Mouse (Mus musculus) liver, embryonic 12.5 days (tissue): ENCODE data around the gene Pigp. TPM values are rescaled to one million over a fixed set of nuclear protein-coding genes. Genes with fewer than 3 reads are reported as not detected.

Experiments
- ATAC-seq: fragments of 200-750 bp; cut with Nextera tagmentation; 2 replicates; pipeline ENCODE4 v1.8.0; 2017; ENCODE audit warnings: moderate number of reproducible peaks, mild to moderate bottlenecking, moderate library complexity
- H3K27ac ChIP-seq: fragments of 300-500 bp; sonication (generic); 2 replicates; pipeline ENCODE4 v1.5.1; 2016; ENCODE audit warnings: mild to moderate bottlenecking
- H3K27me3 ChIP-seq: fragments of 300-500 bp; sonication (generic); replicated peaks from 2 replicates; pipeline ENCODE4 v1.6.1; 2016; ENCODE audit warnings: mild to moderate bottlenecking, moderate library complexity
- H3K36me3 ChIP-seq: fragments of 300-500 bp; sonication (generic); 2 replicates; pipeline ENCODE4 v1.6.1; 2016; ENCODE audit warnings: mild to moderate bottlenecking, moderate library complexity
- H3K4me1 ChIP-seq: fragments of 300-500 bp; sonication (generic); 2 replicates; pipeline ENCODE4 v1.6.1; 2016
- H3K4me2 ChIP-seq: fragments of 300-500 bp; sonication (generic); 2 replicates; pipeline ENCODE4 v1.6.1; 2016; ENCODE audit warnings: mild to moderate bottlenecking, moderate library complexity
- H3K4me3 ChIP-seq: fragments of 300-500 bp; sonication (generic); 2 replicates; pipeline ENCODE4 v1.5.1; 2016; ENCODE audit warnings: mild to moderate bottlenecking, moderate library complexity
- H3K9ac ChIP-seq: fragments of 300-500 bp; sonication (generic); 2 replicates; pipeline ENCODE4 v1.6.1; 2016; ENCODE audit warnings: mild to moderate bottlenecking, moderate library complexity
- H3K9me3 ChIP-seq: fragments of 300-500 bp; sonication (generic); replicated peaks from 2 replicates; pipeline ENCODE4 v1.6.1; 2016; ENCODE audit warnings: mild to moderate bottlenecking, moderate library complexity
- WGBS: fragments of 180-500 bp; shearing (Covaris S2); methylation state at CpG from one replicate; pipeline ENCODE4 v1.1.7; 2016; ENCODE audit not compliant: insufficient replicate concordance; 5-methylcytosine and 5-hydroxymethylcytosine counted together
- polyA plus RNA-seq: library from polyadenylated mRNA; unstranded; fragments of >200 nt; fragmentation: Nextera tagmentation; extraction: Ambion mirVana; gene quantifications from 2 replicates; pipeline ENCODE4 v1.2.1, GENCODE M21; 2016

The Pigp gene
- polyA plus RNA-seq, 1 experiment from 2014 or later = 53.7 TPM

DNA sequence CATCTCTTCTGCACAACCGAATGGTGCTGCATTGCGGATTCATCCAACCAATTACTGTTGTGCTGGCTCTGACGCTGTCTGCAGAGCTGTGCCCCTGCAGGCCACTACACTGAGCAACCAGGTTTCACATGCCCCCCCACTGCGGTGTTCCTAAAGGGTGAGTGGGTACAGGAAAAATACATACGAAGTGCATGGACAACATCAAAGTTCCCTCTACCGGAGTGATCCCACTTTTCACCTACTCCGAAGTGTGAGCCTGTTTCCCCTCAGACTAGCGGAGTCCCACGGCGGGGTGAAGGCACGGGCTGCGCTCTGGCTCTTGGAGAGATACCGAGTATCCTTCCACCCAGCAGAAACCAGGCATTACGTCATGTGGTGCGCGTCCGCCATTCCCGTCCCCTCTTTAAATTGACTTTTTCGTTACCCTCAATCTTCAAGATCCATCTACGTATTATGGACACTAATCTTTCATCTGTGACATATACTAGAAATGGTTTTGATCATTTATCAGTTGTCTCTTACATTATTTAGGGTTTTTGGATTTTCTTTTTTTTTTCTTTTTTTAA, 58.9 kb downstream of the Pigp start:
- Histone ChIP-seq H3K9ac (peak overlapping the region; percentile 87), H3K9me3 (no peaks in the 10 kb centered on the region), H3K4me1 (peaks cover 17% of the 10 kb centered on the region), H3K27me3 (no peaks in the 10 kb centered on the region; the same call in none of the 2 replicates), H3K36me3 (no peaks in the 10 kb centered on the region), H3K4me3 (peak overlapping the region; percentile 83), H3K4me2 (peak overlapping the region; percentile 77), H3K27ac (peak overlapping the region; percentile 93)
- WGBS = 0% methylated on average over 20 of the region's 20 CpGs
- peak; percentile 81 for ATAC-seq

GRCm38 (mm10) chr16:94311931-94312330, 59.7 kb downstream of the Pigp start:
- 79% methylated on average over 4 of the region's 4 CpGs for WGBS
- H3K4me1 ChIP-seq = peaks cover 17% of the 10 kb centered on the region

DNA sequence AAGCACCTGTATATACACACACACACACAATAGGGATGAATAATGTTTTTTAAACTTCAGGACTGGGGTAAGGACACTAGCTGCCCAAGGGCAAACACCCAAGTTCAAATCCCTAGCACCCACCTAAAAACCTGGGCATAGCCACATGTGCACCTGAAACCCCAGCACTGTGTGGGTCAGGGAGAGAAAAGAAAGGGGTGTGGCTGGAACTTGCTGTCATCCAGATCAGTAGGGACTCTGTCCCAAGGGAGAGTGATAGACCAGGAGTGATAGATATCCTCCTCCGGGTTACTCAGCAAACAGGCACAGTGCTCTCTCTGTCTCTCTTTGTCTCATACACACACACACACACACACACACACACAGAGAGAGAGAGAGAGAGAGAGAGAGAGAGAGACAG, 60.2 kb downstream of the Pigp start:
- ATAC-seq = no peak
- no peak overlapping the region for H3K4me3 ChIP-seq
- no peaks in the 10 kb centered on the region for H3K9me3 ChIP-seq
- H3K4me1 ChIP-seq = peaks cover 14% of the 10 kb centered on the region
- no peak overlapping the region for H3K27ac ChIP-seq
- 0 out of 2 replicates have a peak overlapping the region, but pooled peaks have one; percentile 77 for H3K4me2 ChIP-seq
- no peak overlapping the region for H3K9ac ChIP-seq
- WGBS = 50% methylated on average over 1 of the region's 1 CpGs
- H3K36me3 ChIP-seq = no peaks in the 10 kb centered on the region
- no peaks in the 10 kb centered on the region; the same call in none of the 2 replicates for H3K27me3 ChIP-seq

More at GRCm38 (mm10) chr16:94311931-94312330, 59.7 kb downstream of the Pigp start:
- Histone ChIP-seq H3K4me3 (no peak overlapping the region; the same call in 1 of the 2 replicates), H3K9me3 (no peaks in the 10 kb centered on the region), H3K9ac (no peak overlapping the region; the same call in 1 of the 2 replicates), H3K4me2 (peak overlapping the region; percentile 77), H3K27ac (no peak overlapping the region), H3K36me3 (no peaks in the 10 kb centered on the region), H3K27me3 (no peaks in the 10 kb centered on the region; the same call in none of the 2 replicates)
- ATAC-seq = no peak

- Histone ChIP-seq H3K9ac (no peak overlapping the region), H3K4me1 (peaks cover 14% of the 10 kb centered on the region), H3K27ac (no peak overlapping the region), H3K4me3 (no peak overlapping the region), H3K27me3 (peaks cover 10% of the 10 kb centered on the region), H3K36me3 (no peaks in the 10 kb centered on the region), H3K4me2 (no peak overlapping the region), H3K9me3 (no peaks in the 10 kb centered on the region)
- ATAC-seq = no peak
- 87% methylated on average over 4 of the region's 4 CpGs for WGBS
Observed at GRCm38 (mm10) chr16:94309025-94309424, 62.6 kb downstream of the Pigp start.

Other genes starting within 250 kb of the Pigp start
- 4.4 and 4.9 TPM in 2 replicates for gene Hlcs, start 58.3 kb downstream of the Pigp start, polyA plus RNA-seq
- gene Ripply3, start 43.4 kb downstream of the Pigp start, polyA plus RNA-seq = 2.4 and 3.1 TPM in 2 replicates
- gene Ttc3, start 1.2 kb downstream of the Pigp start, polyA plus RNA-seq = 43.7 and 46.7 TPM in 2 replicates
- 25.8 and 27.7 TPM in 2 replicates for gene Vps26c, start 155.0 kb upstream of the Pigp start, polyA plus RNA-seq
- 4.8 and 4.9 TPM in 2 replicates for gene Dyrk1a, start 198.2 kb upstream of the Pigp start, polyA plus RNA-seq